ENCODE assay signal across 28 mouse cellular contexts in genomic region chr15:13100341-13100740, GRCm38 (mm10).
DNase-seq lines count a peak whose midpoint lies in the region; ATAC-seq and TF ChIP-seq lines count a peak whose summit lies in the region.
"Had no signal": no experiment of that assay in that cellular context is flagged by ENCODE, and none has a peak within 500 bp of the region (broad histone marks: within the 10 kb centered on the region; RNA-seq: fewer than 3 reads in every experiment).

No protein-coding gene starts in this region.

- peak; percentile 43 for DNase-seq in heart, adult 11 months
- DNase-seq in heart, adult 9 months (ENCODE audit: low spot score in 2 of 2), result no peak
- no peak for DNase-seq in heart, adult 18-20 months
- DNase-seq in ES-E14 (ENCODE audit: low read depth, low spot score), result no peak
- no peak for DNase-seq in cerebellum, postnatal 10 days
- no peak for DNase-seq in hindbrain, postnatal 0 days (ENCODE audit: low spot score)
- DNase-seq: adrenal gland, postnatal 10 days; cerebellum, adult 11 months; cerebellum, adult 9-10 months; embryo, embryonic 11 days; gastrocnemius, postnatal 10 days; kidney, adult 2 months; kidney, postnatal 4 days; layer of hippocampus, postnatal 36 days; left cerebral cortex, postnatal 4 days; liver, embryonic 13.5 days; lung, adult 18-20 months; midbrain, embryonic 14.5 days; thymus, adult 2 months; thymus, postnatal 36 days had no signal

- no peaks in the 10 kb centered on the region for H3K36me3 ChIP-seq in heart, embryonic 14.5 days (ENCODE audit: control insufficient read depth, insufficient read depth, low read length)
- H3K36me3 ChIP-seq in ES-E14 (ENCODE audit: control insufficient read depth, insufficient read depth, low read length, poor library complexity, severe bottlenecking), result no peaks in the 10 kb centered on the region
- no peaks in the 10 kb centered on the region for H3K36me3 ChIP-seq in forebrain, embryonic 13.5 days (ENCODE audit: poor library complexity, severe bottlenecking)
- no peaks in the 10 kb centered on the region for H3K36me3 ChIP-seq in hindbrain, postnatal 0 days (ENCODE audit: insufficient read depth, low read length)
- H3K36me3 ChIP-seq: embryonic facial prominence, embryonic 12.5 days; hindbrain, embryonic 10.5 days; hindbrain, embryonic 15.5 days; liver, embryonic 13.5 days had no signal

- no peak overlapping the region for H3K9ac ChIP-seq in heart, embryonic 14.5 days (ENCODE audit: low read length)
- H3K9ac ChIP-seq in ES-E14 (ENCODE audit: insufficient read depth, low read depth, low read length, poor library complexity, severe bottlenecking), result peak overlapping the region; percentile 47; the same call in 1 of the 2 replicates
- no peak overlapping the region for H3K9ac ChIP-seq in forebrain, embryonic 13.5 days
- no peak overlapping the region for H3K9ac ChIP-seq in hindbrain, postnatal 0 days (replicated peaks; ENCODE audit: low read length)
- H3K9ac ChIP-seq: embryonic facial prominence, embryonic 12.5 days; hindbrain, embryonic 15.5 days; liver, embryonic 13.5 days had no signal

- H3K4me2 ChIP-seq in heart, embryonic 14.5 days (ENCODE audit: low read length), result 0 out of 2 replicates have a peak overlapping the region, but pooled peaks have one; percentile 1
- no peak overlapping the region for H3K4me2 ChIP-seq in forebrain, embryonic 13.5 days
- no peak overlapping the region for H3K4me2 ChIP-seq in hindbrain, postnatal 0 days (ENCODE audit: low read depth, low read length)
- H3K4me2 ChIP-seq: embryonic facial prominence, embryonic 12.5 days; hindbrain, embryonic 15.5 days; liver, embryonic 13.5 days had no signal

- no peak overlapping the region for H3K4me3 ChIP-seq in heart, embryonic 14.5 days (ENCODE audit: control insufficient read depth in 1 of 2, insufficient read depth in 1 of 2, low read depth in 1 of 2, low read length in 2 of 2)
- H3K4me3 ChIP-seq in ES-E14 (ENCODE audit: insufficient read depth in 1 of 2, low read depth in 1 of 2, low read length in 2 of 2, poor library complexity in 1 of 2, severe bottlenecking in 1 of 2), result peak overlapping the region in 1 of 2 experiments; percentile 44; a peak in 2 of 4 replicates
- no peak overlapping the region for H3K4me3 ChIP-seq in forebrain, embryonic 13.5 days
- H3K4me3 ChIP-seq in hindbrain, postnatal 0 days (ENCODE audit: low read length), result no peak overlapping the region
- H3K4me3 ChIP-seq: embryonic facial prominence, embryonic 12.5 days; hindbrain, embryonic 10.5 days; hindbrain, embryonic 15.5 days; liver, embryonic 13.5 days had no signal

- H3K27ac ChIP-seq in heart, embryonic 14.5 days (replicated peaks in 1 of 2; ENCODE audit: control insufficient read depth in 1 of 2, insufficient read depth in 1 of 2, low read depth in 2 of 2, low read length in 2 of 2), result no peak overlapping the region; a peak in 1 of 4 replicates
- no peak overlapping the region for H3K27ac ChIP-seq in ES-E14 (ENCODE audit: insufficient read depth, low read depth, low read length, poor library complexity, severe bottlenecking)
- no peak overlapping the region for H3K27ac ChIP-seq in forebrain, embryonic 13.5 days
- H3K27ac ChIP-seq in hindbrain, postnatal 0 days, result no peak overlapping the region
- H3K27ac ChIP-seq: embryonic facial prominence, embryonic 12.5 days; hindbrain, embryonic 10.5 days; hindbrain, embryonic 15.5 days; kidney, postnatal 0 days; liver, embryonic 13.5 days; macrophage had no signal

- in situ Hi-C loops in ES-E14 (cut with MboI; ENCODE audit: low sequenced_read_pairs in 2 of 2, unreplicated experiment in 2 of 2), result no loop called here

- peaks cover 2 to 4% of the 10 kb centered on the region in 2 experiments; a peak in 2 of 4 replicates for H3K4me1 ChIP-seq in heart, embryonic 14.5 days (ENCODE audit: control insufficient read depth in 2 of 2, insufficient read depth in 2 of 2, low read length in 2 of 2)
- H3K4me1 ChIP-seq in ES-E14 (ENCODE audit: control insufficient read depth in 2 of 2, insufficient read depth in 2 of 2, low read length in 2 of 2, poor library complexity in 1 of 2), result peaks cover 4 to 6% of the 10 kb centered on the region in 2 experiments; a peak in 3 of 4 replicates
- H3K4me1 ChIP-seq in forebrain, embryonic 13.5 days, result peaks cover 12% of the 10 kb centered on the region; the same call in 1 of the 2 replicates
- no peaks in the 10 kb centered on the region for H3K4me1 ChIP-seq in hindbrain, postnatal 0 days (ENCODE audit: insufficient read depth, low read length)
- H3K4me1 ChIP-seq: embryonic facial prominence, embryonic 12.5 days; hindbrain, embryonic 15.5 days; liver, embryonic 13.5 days had no signal

- no peaks in the 10 kb centered on the region for H3K9me3 ChIP-seq in heart, embryonic 14.5 days (ENCODE audit: control insufficient read depth, low read length)
- H3K9me3 ChIP-seq in ES-E14 (ENCODE audit: control insufficient read depth, insufficient read depth, low read depth, low read length), result no peaks in the 10 kb centered on the region
- no peaks in the 10 kb centered on the region for H3K9me3 ChIP-seq in forebrain, embryonic 13.5 days (replicated peaks)
- no peaks in the 10 kb centered on the region for H3K9me3 ChIP-seq in hindbrain, postnatal 0 days (ENCODE audit: low read length)
- H3K9me3 ChIP-seq: embryonic facial prominence, embryonic 12.5 days; hindbrain, embryonic 10.5 days; hindbrain, embryonic 15.5 days; liver, embryonic 13.5 days had no signal

- ATAC-seq in heart, embryonic 14.5 days (ENCODE audit: insufficient number of reproducible peaks, insufficient read depth, low FRiP score, low read depth), result no peak
- peak; percentile 82 for ATAC-seq in forebrain, embryonic 13.5 days
- ATAC-seq in hindbrain, postnatal 0 days, result no peak
- ATAC-seq: lung, postnatal 0 days had no signal

- whole genome bisulfite sequencing in heart, embryonic 14.5 days, result 38% methylated on average over 6 of the region's 6 CpGs
- 38% methylated on average over 6 of the region's 6 CpGs for WGBS in forebrain, embryonic 13.5 days
- WGBS in hindbrain, postnatal 0 days, result 68% methylated on average over 6 of the region's 6 CpGs

- no peaks in the 10 kb centered on the region for H3K27me3 ChIP-seq in heart, embryonic 14.5 days (ENCODE audit: control insufficient read depth, insufficient read depth, low read length)
- 0 out of 2 replicates have a peak, but pooled peaks cover 3% of the 10 kb centered on the region for H3K27me3 ChIP-seq in forebrain, embryonic 13.5 days
- H3K27me3 ChIP-seq in hindbrain, postnatal 0 days (ENCODE audit: insufficient read depth, low read length), result no peaks in the 10 kb centered on the region
- H3K27me3 ChIP-seq: embryonic facial prominence, embryonic 12.5 days; hindbrain, embryonic 15.5 days; liver, embryonic 13.5 days had no signal

- TF ChIP-seq CTCF in hindbrain, postnatal 0 days (IDR thresholded peaks at IDR 0.05; ENCODE audit: low read depth), result no peak

TF ChIP-seq in ES-E14, 5 proteins besides CTCF, POLR2A, EP300 and RAD21:
- no peak for TF ChIP-seq CHD2 (IDR thresholded peaks at IDR 0.05; ENCODE audit: low read depth, low read length)
- TF ChIP-seq HCFC1 (IDR thresholded peaks at IDR 0.05; ENCODE audit: borderline replicate concordance, insufficient read depth, low read length), result no peak
- no peak for TF ChIP-seq ZNF384 (IDR thresholded peaks at IDR 0.05; ENCODE audit: low read depth, low read length)
- no peak for TF ChIP-seq ZC3H11A (IDR thresholded peaks at IDR 0.05; ENCODE audit: borderline replicate concordance, low read depth, low read length)
- no peak for TF ChIP-seq MAFK (IDR thresholded peaks at IDR 0.05; ENCODE audit: insufficient read depth, low read depth, low read length)
